Mouse (Mus musculus) kidney, adult 2 months (tissue): ENCODE measurements around the gene Kcnq1. TPM values are rescaled to one million over a fixed set of nuclear protein-coding genes. Genes with fewer than 3 reads are reported as not detected.

Experiments
- DNase-seq: peaks from one replicate; pipeline ENCODE4 v3.0.0; 2021
- H3K27ac ChIP-seq: fragments of 200-500 bp; 2 replicates; pipeline ENCODE4 v1.5.1; 2012; ENCODE audit warnings: low read depth, low read length, control low read depth, inconsistent platforms; ENCODE audit not compliant: insufficient read depth
- H3K27me3 ChIP-seq: fragments of 200-500 bp; replicated peaks from 2 replicates; pipeline ENCODE4 v1.6.1; 2012; ENCODE audit warnings: mild to moderate bottlenecking, moderate library complexity, low read length, inconsistent platforms; ENCODE audit not compliant: control insufficient read depth, insufficient read depth
- H3K36me3 ChIP-seq: fragments of 200-500 bp; 2 replicates; pipeline ENCODE4 v1.6.1; 2012; ENCODE audit warnings: mild to moderate bottlenecking, moderate library complexity, low read length, inconsistent platforms; ENCODE audit not compliant: control insufficient read depth, insufficient read depth
- H3K4me1 ChIP-seq: fragments of 200-500 bp; 2 replicates; pipeline ENCODE4 v1.6.1; 2011; ENCODE audit warnings: low read length; ENCODE audit not compliant: control insufficient read depth, insufficient read depth
- H3K4me3 ChIP-seq: fragments of 200-500 bp; 2 replicates; pipeline ENCODE4 v1.5.1; 2011; ENCODE audit warnings: mild to moderate bottlenecking, low read depth, low read length, control low read depth; ENCODE audit not compliant: insufficient read depth
- CTCF ChIP-seq: fragments of 200-500 bp; conservative IDR thresholded peaks from 2 replicates; pipeline ENCODE4 v1.5.1; 2011; ENCODE audit warnings: low read depth, mild to moderate bottlenecking, control low read depth, low read length, moderate library complexity, mixed read lengths; ENCODE audit not compliant: insufficient read depth, insufficient read length
- POLR2A ChIP-seq: fragments of 200-500 bp; IDR thresholded peaks from one replicate; pipeline ENCODE4 v1.6.1; 2011; ENCODE audit warnings: low read depth, low read length, control low read depth
- WGBS: fragments of 180-500 bp; shearing (Covaris S2); methylation state at CpG from one replicate; pipeline ENCODE4 v1.1.7; 2018; 5-methylcytosine and 5-hydroxymethylcytosine counted together
- polyA plus RNA-seq: library from polyadenylated mRNA; depleted of rRNA; stranded (reverse); fragments of >200 nt; gene quantifications from 2 replicates; pipeline ENCODE4 v1.2.3, GENCODE M21; 2012

The Kcnq1 gene
- polyA plus RNA-seq, 1 experiment, result 24.0 TPM

GRCm38 (mm10) chr7:143459332-143460211 is 353.4 kb downstream of the Kcnq1 start:
- TF ChIP-seq CTCF, result no peak
- no peak for TF ChIP-seq POLR2A
- Histone ChIP-seq H3K27me3 (no peaks in the 10 kb centered on the region), H3K4me1 (no peaks in the 10 kb centered on the region), H3K36me3 (no peaks in the 10 kb centered on the region), H3K27ac (no peak overlapping the region), H3K4me3 (peak overlapping the region; percentile 27)
- 35% methylated on average over 100 of the region's 100 CpGs for WGBS
- DNase-seq, result peak; percentile 45

GRCm38 (mm10) chr7:143460217-143460834 is 354.2 kb downstream of the Kcnq1 start:
- 46% methylated on average over 60 of the region's 60 CpGs for WGBS
- no peaks in the 10 kb centered on the region for H3K4me1 ChIP-seq
- H3K36me3 ChIP-seq, result no peaks in the 10 kb centered on the region
- peak overlapping the region; percentile 27; the same call in 1 of the 2 replicates for H3K4me3 ChIP-seq
- no peak overlapping the region for H3K27ac ChIP-seq
- no peak for TF ChIP-seq CTCF
- no peak for TF ChIP-seq POLR2A
- no peak for DNase-seq
- H3K27me3 ChIP-seq, result no peaks in the 10 kb centered on the region

GRCm38 (mm10) chr7:143460874-143461273 is 354.7 kb downstream of the Kcnq1 start, which contains the start of gene Cdkn1c:
TSS of gene Cdkn1c (minus strand) at chr7:143461050.
- Histone ChIP-seq H3K27ac (no peak within 1 kb of the TSS), H3K27me3 (no peaks in the 10 kb centered on the region), H3K36me3 (no peaks in the 10 kb centered on the region), H3K4me1 (no peaks in the 10 kb centered on the region), H3K4me3 (peak within 1 kb of the TSS; percentile 27)
- 49% methylated on average over 48 of the region's 48 CpGs for WGBS
- TF ChIP-seq CTCF (no peak), POLR2A (peak; percentile 71)
- peak; percentile 94 for DNase-seq

DNA sequence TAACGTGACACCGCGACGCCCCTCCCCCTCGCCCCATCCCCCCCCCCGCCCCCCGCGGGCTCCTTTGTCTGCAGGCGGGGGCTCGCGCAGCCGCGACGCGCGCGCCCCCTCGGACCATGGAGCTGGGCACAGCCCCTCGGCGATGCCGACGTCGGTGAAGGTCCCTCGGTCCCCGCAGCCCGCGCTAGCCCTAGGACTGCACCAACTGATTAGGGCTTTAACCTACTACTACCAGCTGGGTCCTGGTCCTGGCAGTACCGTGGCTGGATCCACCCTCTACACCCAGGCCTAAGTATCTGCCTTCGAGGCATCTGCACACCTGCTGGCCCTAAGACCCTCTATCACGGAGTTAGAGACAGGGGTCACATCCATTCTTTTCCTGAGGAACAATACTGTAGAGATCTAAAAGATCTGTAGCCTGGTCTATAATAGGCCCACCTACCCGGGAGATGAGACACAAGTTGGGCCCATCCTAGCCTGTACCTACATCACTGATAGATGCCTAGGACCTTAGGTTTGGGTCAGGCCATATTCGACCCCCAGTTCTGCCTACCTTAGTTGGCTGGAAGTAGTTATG is 355.2 kb downstream of the Kcnq1 start:
- TF ChIP-seq POLR2A (no peak), CTCF (no peak)
- Histone ChIP-seq H3K27ac (no peak overlapping the region), H3K27me3 (no peaks in the 10 kb centered on the region), H3K4me1 (no peaks in the 10 kb centered on the region), H3K36me3 (no peaks in the 10 kb centered on the region), H3K4me3 (peak overlapping the region; percentile 18; the same call in 1 of the 2 replicates)
- no peak for DNase-seq
- 49% methylated on average over 28 of the region's 32 CpGs for WGBS

- TF ChIP-seq POLR2A, result no peak
- TF ChIP-seq CTCF, result no peak
- 60% methylated on average over 11 of the region's 11 CpGs for WGBS
- H3K4me3 ChIP-seq, result no peak overlapping the region
- H3K36me3 ChIP-seq, result no peaks in the 10 kb centered on the region
- H3K27ac ChIP-seq, result no peak overlapping the region
- no peaks in the 10 kb centered on the region for H3K27me3 ChIP-seq
- no peak for DNase-seq
- H3K4me1 ChIP-seq, result no peaks in the 10 kb centered on the region
Observed at GRCm38 (mm10) chr7:143461920-143462319, 355.8 kb downstream of the Kcnq1 start.

DNA sequence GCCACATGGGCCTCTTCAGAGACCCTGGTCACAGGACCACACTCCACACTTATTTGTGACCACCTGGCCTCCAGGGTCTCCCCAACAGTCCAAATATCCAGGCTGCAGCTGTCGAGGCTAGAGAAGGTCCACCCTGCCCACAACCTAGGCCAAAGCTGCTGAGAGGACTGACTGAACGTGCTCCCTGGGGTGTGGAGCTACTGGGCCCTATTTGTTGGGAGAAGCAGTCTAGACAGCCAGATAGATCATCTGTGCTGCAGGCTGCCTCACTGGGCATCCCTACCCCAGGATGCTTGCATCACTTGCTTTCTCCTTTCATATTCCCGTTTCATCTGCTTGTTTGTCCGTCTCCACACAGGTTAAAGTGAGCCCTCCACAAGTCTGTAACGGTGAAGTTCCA is 356.4 kb downstream of the Kcnq1 start:
- 82% methylated on average over 5 of the region's 5 CpGs for WGBS
- H3K27ac ChIP-seq, result no peak overlapping the region
- no peak for DNase-seq
- no peaks in the 10 kb centered on the region for H3K4me1 ChIP-seq
- no peak overlapping the region for H3K4me3 ChIP-seq
- no peaks in the 10 kb centered on the region for H3K27me3 ChIP-seq
- TF ChIP-seq CTCF, result no peak
- TF ChIP-seq POLR2A, result no peak
- H3K36me3 ChIP-seq, result no peaks in the 10 kb centered on the region

DNA sequence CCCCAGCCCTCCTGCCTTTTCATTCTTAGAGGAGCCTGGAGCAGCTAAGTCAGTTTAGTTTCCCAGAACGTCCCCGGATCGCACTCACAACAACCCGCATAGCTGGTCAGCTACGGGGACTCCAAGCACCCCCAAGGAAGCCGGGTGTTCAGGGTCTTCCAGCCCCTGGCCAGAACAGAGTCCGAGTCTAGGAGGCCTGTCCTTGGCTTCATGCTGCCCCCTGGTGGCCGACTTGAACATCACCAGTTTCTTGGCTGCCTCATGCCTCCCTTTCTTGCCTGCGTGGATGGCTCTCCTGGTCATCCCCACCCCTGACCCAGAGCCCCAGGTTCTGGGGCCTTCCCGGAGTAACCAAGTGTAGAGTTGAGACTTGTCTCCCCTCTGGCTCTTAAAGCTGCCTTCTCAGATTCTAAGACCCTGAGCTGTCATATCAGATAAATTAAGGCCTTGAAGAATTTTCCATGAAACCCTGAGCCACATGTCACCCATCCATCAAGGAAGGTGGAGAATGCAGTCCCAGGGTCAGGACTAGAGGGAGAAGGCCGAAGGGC is 357.8 kb downstream of the Kcnq1 start:
- Histone ChIP-seq H3K4me1 (no peaks in the 10 kb centered on the region), H3K4me3 (no peak overlapping the region), H3K27me3 (no peaks in the 10 kb centered on the region), H3K36me3 (no peaks in the 10 kb centered on the region), H3K27ac (no peak overlapping the region)
- peak; percentile 82 for TF ChIP-seq CTCF
- no peak for TF ChIP-seq POLR2A
- WGBS, result 24% methylated on average over 11 of the region's 11 CpGs
- peak; percentile 71 for DNase-seq
